Mouse (Mus musculus): ENCODE data around the gene Dad1. TPM values are rescaled to one million over a fixed set of nuclear protein-coding genes. Genes with fewer than 3 reads are reported as not detected.
"Not testable (repeated sequence)": the region's sequence is repeated elsewhere in the genome, so short reads cannot be mapped to it uniquely, and the experiment has no call there.

The Dad1 gene
- polyA plus RNA-seq, 1 experiment, result 830 TPM

GRCm38 (mm10) chr14:54249326-54249725, 4.6 kb downstream of the Dad1 start:
- DNase-seq (ENCODE audit: low read depth), result no peak

GRCm38 (mm10) chr14:54246232-54246631, 7.7 kb downstream of the Dad1 start:
- DNase-seq (ENCODE audit: low read depth), result no peak

DNA sequence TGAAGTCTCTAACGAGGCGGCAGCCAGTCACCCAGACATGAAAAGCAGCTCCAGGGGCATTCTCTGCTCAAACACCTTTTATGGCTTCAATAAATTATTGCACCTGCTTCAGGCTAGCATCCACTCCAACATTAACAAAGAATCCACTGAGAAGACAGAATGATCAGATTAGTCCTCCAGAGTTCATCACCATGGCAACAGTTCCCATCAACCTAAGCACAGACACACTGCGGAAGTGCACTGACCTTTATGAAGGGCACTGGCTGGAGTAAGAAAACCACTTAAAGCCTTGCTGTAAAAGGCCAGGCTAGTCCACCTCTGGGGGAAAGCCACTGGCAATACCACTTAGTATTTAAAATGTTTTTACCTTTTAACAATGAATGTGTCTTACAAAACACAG, 9.7 kb downstream of the Dad1 start:
- no peak for DNase-seq (ENCODE audit: low read depth)

DNA sequence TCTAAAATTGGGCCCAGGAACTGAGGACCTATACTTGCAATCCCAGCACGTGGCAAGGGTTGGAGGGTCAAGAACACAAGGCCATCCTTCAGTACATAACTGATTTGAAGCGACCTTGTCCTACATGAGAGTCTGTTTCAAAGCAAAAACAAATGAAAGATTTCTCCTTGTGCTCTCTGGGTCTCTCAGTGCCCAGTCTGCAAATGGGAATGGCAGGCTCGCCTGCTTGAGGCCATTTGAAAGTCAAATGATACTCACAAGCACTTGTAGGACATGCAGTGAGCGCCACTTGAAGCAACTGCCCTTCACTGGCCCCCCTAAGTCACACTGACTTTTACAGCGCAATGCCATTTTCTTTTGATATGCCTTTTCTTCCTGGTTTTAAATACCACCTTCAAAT, 13.4 kb downstream of the Dad1 start:
- DNase-seq (ENCODE audit: low read depth), result no peak

- no peak for DNase-seq (ENCODE audit: low read depth)
Measured at GRCm38 (mm10) chr14:54239002-54239736, 14.7 kb downstream of the Dad1 start.

- no peak for DNase-seq (ENCODE audit: low read depth)
Measured at GRCm38 (mm10) chr14:54236881-54237280, 17.0 kb downstream of the Dad1 start.

- DNase-seq (ENCODE audit: low read depth), result no peak
Measured at GRCm38 (mm10) chr14:54235825-54236540, 17.9 kb downstream of the Dad1 start.

GRCm38 (mm10) chr14:54234231-54235040, 19.5 kb downstream of the Dad1 start:
- DNase-seq (ENCODE audit: low read depth), result no peak

- no peak for DNase-seq (ENCODE audit: low read depth)
Measured at GRCm38 (mm10) chr14:54233559-54234143, 20.3 kb downstream of the Dad1 start.

DNA sequence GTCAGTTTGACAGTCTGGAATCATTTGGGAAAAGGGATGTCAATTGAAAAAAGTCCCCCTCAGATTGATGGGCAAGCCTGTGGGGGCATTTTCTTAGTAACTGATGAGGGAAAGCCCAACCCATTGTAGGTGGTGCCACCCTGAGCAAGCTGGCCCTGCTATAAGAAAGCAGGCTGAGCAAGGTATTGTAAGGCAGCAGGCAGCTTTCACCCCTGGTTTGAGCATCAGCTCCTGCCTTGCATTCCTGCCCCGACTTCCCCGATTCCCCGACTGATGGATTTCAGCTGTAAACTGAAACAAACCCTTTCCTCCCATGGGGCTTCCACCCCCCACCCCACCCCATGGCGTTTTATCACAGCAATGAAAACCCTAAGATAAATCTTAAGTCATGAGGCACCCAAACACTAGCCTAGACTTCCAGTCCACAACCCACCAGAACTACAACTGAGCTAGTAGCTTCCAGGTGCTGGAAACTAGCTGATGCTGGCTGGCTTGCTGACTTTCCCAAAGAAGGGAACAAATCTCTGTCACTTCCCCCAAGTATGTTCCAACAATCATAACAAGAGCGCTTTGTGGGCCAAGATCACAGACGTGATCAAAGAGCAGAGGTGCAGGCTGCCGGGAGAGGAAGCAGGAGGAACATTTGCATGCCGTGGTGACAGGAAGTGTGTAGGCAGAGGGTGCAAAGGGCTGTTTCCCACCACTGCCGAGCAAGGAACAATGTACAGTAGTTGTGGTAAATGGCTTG, 20.9 kb downstream of the Dad1 start:
- no peak for DNase-seq (ENCODE audit: low read depth)

DNA sequence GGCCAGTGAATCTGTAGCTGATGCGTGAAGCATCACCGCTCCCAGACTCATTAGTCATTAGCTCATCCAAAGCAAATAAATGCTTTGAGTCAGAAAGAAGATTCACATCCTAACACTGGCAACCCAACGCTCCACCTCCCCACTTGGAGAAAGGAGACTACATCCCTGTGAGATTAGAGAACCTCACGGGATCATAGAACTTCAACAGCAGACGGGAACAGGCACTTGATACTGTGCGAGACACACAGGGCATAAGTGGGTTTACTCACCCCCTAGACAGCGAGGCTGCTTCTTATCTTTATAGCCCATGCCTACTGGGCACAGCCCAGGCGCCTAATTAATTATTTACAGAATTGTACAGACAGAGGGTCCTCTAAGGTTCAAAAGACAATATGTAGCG, 21.8 kb downstream of the Dad1 start:
- DNase-seq (ENCODE audit: low read depth), result no peak

- no peak for DNase-seq (ENCODE audit: low read depth)
Measured at GRCm38 (mm10) chr14:54231176-54231956, 22.5 kb downstream of the Dad1 start.

DNA sequence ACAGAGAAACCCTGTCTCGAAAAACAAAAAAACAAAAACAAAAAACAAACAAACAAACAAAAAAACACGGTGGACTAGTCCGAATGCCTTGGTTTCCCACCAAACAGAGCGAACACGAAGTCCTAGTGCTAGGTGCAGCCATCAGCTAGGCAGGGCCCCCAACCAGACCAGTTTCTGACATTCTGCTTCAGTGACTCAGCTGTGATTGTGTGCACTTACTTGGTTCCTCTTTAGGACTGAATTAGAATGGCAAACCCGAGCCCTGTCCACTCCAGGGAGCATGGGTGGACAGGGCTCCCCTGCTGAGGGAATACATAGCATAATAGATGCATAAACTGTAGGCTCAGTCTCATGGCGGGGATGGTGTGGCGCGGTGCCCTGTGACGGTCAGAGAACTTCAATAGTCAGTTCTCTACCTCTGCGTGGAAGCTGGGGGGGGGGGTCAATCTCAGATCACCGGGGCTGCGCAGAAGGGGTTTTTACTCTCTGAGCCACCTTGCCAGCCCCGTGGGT, 23.2 kb downstream of the Dad1 start:
- no peak for DNase-seq (ENCODE audit: low read depth)

DNA sequence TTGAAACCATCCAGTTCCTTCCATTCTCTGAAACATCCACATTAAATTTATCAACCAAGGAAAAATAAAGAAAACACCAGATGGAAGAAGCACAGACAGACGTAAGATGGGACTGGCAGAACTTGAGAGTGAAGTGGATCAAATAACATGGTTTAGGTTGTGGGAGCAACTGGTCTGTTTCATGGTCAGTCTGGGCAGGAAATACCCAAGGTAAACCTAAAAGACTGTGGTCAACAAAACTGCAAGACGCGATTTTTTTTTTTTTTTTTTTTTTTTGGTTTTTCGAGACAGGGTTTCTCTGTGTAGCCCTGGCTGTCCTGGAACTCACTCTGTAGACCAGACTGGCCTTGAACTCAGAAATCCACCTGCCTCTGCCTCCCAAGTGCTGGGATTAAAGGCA, 24.1 kb downstream of the Dad1 start:
- DNase-seq (ENCODE audit: low read depth), result not testable (repeated sequence)

- DNase-seq (ENCODE audit: low read depth), result no peak
Measured at GRCm38 (mm10) chr14:54228933-54229713, 24.8 kb downstream of the Dad1 start.

GRCm38 (mm10) chr14:54228501-54228900, 25.4 kb downstream of the Dad1 start:
- no peak for DNase-seq (ENCODE audit: low read depth)

GRCm38 (mm10) chr14:54227911-54228451, 25.9 kb downstream of the Dad1 start:
- DNase-seq (ENCODE audit: low read depth), result no peak

GRCm38 (mm10) chr14:54226911-54227811, 26.7 kb downstream of the Dad1 start:
- DNase-seq (ENCODE audit: low read depth), result peak; percentile 19
